Mouse (Mus musculus) testis, postnatal 14 days (tissue): Measurements from ENCODE around the gene Crlf1.

Experiments used
- DNase-seq: peaks from one replicate; pipeline ENCODE4 v3.0.0; 2021; ENCODE audit warnings: low spot score

Crlf1 gene

DNA sequence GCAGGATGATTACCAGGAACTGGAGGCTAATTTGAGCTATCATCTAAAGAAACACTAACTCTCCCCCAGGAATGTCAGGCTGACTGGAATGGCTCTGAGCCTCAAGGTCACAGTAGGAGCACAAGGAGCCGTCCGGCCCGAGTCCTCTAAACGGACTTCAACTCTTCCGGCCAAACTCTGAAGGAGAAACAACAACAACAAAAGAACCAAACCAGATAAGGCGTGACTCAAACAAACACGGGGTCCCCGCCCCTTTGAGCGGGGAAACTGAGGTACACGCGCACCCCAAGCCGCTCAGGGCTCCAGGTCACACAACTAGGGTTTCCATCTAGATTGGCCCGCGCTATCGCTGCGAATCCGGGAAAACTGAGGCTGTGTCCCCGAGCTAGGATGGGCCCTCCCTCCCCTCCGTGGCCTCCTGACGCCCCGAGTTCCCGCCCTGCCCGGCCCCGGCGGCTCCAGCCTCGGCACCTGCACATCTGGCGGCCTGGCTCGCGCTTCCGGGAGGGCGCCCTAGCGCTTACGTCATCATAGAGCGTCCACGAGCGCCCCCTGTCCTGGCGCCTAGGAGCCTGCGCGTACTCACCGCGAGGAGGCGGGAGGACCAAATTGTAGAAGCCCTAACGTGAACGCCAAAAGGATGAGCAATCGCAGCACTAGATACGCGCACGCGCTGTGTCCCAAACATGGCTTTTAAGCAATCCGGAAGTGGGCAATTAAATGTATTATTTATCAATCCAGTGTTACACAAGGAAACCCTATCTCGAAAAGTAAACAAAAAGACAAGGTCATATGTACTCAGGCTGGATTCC is 29.8 kb downstream of the Crlf1 start:
- peak; percentile 95 for DNase-seq

DNA sequence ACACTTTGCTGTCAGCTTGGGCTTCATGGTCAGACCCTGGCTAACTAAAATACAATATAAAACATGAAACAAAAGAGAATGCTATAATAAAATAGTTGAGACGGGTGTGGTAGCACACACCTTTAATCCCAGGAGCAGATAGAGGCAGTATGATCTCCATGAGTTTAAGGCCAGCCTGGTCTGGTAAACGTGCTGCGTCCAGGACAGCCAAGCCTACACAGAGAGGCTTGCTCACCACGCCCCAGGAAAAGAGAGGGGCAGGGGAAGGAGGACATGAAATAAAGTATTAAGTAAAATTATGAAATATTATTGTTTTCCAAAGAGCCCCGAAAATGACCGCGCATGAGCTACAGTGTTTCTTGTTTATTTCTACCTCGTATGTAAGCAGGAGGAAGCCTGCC is 34.2 kb downstream of the Crlf1 start:
- DNase-seq = no peak

DNA sequence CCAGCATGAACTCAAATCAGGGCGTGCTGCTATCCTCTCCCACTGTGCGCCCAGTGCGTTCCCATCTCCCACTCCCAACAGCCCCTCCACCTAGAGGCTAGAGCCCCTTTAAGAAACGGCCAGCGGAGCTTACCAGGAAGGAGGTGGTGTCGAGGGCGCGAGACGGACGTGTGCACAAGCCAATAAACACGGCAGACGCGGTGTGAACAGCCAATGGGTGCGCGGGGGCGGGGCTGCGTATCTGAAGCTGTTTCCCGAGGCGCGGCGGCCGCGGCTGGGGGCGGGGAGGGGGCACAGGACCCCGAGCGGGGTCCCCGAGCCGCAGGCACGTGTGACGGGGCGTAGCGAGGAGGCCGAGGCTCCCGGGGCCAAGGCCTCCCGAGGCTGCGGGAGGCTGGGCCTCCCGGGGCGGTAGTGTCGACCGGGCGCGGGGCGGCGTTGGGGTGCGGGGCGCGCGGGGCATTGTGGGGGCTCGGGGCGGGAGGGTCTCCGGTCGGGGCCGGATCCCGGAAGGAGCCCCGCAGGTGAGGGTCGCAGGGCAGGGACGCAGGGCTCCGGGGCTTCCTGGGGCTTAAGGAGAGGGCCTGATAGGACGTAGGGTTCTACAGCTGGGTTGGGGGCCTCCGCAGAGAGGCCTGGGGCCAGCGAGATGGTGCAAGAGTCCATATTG is 34.7 kb downstream of the Crlf1 start, which contains the start of the genes Fkbp8 and Kxd1:
Gene Fkbp8 (plus strand): TSS at position 213 of the 670 bp plus-strand sequence.
Gene Kxd1 (minus strand): TSS at position 445 of the 670 bp plus-strand sequence.
- DNase-seq = peak; percentile 97

- no peak for DNase-seq
These were observed 35.3 kb downstream of the Crlf1 start for GRCm38 (mm10) chr8:70528182-70528797.

DNA sequence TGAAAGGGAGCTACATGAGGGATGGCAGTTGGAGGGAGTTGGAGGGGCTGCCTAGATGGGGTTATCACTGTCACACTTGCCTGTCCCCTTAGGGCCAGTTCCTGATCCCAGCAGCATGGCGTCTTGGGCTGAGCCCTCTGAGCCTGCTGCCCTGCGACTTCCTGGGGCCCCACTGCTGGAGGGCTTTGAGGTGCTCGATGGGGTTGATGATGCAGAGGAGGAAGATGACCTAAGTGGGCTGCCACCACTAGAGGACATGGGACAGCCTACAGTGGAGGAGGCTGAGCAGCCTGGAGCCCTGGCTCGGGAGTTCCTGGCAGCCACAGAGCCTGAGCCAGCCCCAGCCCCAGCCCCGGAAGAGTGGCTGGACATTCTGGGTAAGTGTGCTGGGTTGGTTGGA is 36.3 kb downstream of the Crlf1 start:
- DNase-seq = no peak

DNA sequence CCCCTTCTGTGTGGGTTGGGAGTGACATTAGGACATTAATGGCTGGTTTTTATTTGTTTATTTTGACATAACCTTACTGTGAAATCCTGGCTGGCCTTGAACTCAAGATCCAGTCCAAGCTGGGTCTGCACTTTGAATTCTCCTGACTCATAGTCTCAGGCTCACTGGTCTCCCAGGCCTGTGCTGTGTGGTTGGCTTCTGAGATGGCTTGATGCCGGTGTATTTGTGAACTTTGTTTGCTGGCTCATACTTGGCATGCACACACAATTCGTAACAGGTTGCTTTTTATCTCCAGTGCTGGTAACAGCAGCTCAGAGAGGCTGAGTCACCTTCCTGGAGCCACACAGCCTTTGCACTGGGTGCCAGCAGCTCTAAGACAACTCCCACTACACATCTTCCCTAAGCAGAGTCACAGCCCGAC is 36.8 kb downstream of the Crlf1 start:
- no peak for DNase-seq

DNA sequence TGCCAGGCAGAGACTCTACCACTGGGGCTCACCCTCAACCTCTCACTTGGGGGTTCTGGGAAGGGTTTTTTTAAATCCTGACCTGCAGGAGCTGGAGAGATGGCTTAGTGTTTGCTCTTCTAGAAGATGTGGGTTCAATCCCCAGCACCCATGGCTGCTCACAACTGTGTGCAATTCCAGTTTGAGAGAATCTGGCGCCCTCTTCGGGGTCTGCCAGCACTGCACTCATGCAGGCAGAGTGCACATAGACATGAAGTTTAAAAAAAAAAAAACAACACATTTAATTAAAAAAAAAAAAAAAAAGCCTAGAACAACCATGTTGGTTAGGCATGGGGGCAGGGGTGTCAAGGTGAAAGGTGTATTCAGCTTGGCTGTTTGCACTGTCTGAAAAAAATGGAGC is 37.4 kb downstream of the Crlf1 start:
- no peak for DNase-seq

- DNase-seq = no peak
These were observed 41.3 kb downstream of the Crlf1 start for GRCm38 (mm10) chr8:70534281-70534680.

- no peak for DNase-seq
These were observed 42.3 kb downstream of the Crlf1 start for GRCm38 (mm10) chr8:70535221-70535620.

- no peak for DNase-seq
These were observed 42.7 kb downstream of the Crlf1 start for GRCm38 (mm10) chr8:70535701-70536100.

DNA sequence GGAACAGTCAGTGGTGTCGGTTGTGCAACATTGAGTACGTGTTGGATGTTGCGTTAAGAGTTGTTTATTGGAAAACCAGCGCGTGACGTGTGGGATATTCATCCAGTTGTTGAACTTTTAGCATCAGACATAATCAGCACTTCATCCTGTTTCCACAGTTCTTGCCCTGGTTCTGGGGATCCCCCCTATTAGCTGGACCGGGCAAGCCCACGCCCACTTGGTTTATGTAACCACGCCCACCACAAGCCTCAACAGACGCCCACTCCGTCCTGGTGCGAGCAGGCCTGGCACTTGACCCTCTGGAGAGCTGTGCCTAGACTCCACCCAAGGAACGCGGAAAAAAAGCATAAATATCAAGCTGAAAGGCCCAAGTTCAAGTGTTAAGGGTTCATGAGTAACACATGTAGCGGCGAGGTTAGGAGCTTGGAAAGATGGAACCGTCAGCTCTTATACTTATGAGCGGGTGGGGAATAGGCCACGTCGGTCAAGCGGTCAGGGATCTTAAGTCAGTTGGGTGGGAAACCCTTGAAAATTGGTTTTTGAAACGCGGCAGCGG is 45.1 kb downstream of the Crlf1 start:
- DNase-seq = peak; percentile 81

DNA sequence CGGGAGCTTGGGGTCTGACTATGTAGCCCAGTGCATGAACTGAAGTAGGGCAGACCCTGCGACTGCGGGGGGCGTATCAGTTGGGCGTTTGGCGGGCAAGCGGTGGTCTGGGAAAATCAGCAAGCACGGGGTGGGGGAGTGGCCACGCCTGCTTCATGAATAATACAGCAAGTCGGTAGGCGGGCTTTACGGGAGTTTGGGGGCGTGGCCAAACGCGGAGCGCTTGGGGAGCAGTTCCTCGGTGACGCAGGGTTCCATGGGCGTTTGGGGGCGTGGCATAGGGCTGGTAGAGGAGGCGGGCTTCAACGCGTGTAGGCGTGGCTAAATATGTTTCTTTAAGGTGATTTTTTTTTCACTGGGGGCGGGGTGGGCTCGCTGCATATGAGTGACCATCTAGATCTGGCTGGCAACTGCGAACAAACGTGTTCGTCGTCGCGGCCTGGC is 45.7 kb downstream of the Crlf1 start:
- peak; percentile 100 for DNase-seq

GRCm38 (mm10) chr8:70539077-70539813 is 46.3 kb downstream of the Crlf1 start, which contains the start of gene Ell:
Gene Ell (plus strand): TSS chr8:70539457.
- peak; percentile 99 for DNase-seq

DNA sequence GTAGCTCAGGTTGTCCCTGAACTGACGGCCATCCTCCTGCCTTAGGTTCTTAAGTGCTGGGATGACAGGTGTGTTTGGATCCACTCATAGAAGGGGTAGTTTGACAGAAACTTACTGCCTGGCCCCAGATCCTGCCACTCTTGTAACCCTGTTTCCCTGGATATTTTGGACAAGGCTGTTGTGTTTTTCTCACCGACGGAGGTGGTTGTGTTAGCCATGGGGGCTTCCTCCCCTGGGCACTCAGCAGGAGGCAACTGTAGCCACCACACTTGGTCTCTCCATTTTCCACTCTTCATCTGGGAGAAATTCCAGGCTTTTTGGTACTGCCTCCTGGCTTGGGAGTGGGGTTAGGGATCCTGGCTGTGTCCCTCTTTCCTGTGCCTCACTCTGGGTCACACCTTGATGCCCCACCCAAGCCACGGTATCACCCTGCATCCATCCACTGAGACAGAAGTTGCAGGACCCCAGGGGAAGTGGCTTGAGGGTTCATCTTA is 47.1 kb downstream of the Crlf1 start:
- no peak for DNase-seq

GRCm38 (mm10) chr8:70540507-70541071 is 47.6 kb downstream of the Crlf1 start:
- DNase-seq = no peak

GRCm38 (mm10) chr8:70541081-70541480 is 48.1 kb downstream of the Crlf1 start:
- DNase-seq = no peak

- no peak for DNase-seq
These were observed 51.3 kb downstream of the Crlf1 start for GRCm38 (mm10) chr8:70544200-70544687.

DNA sequence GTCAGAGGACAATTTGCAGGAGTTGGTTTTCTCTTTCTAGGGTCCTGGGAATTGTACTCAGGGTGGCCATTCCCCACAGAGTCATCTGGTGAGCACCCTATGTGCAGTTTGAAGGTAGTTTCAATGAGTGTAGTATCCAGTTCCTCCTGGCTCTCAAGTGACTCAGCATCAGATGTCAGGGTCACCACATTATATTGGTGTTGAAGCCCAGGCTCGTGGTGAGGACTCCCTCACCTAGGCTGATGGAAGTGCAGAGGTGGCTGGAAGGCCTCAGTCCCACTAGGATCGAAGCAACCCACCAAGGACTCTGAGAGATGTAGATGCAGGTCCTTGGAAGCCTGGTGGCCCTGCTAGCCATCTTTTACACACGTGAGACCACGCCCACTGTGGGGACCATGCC is 53.5 kb downstream of the Crlf1 start:
- DNase-seq = no peak

DNA sequence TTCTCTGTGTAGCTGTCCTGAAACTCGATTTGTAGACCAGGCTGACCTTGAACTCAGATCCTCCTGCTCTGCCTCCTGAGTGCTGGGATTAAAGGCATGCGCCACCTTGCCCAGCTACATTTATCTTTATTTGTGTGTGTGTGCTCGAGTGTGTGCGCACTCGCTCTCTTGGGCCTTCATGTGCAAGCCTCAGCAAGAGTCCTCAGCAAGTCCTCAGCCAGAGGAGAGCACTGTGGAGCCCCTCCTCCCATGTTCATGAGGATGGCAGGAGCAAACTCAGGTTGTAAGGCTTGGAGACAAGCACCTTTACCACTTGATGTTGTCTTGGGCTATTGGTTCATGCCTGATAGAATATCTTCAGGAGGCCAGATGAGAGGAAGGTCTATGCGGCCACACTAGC is 54.8 kb downstream of the Crlf1 start:
- DNase-seq = no peak

DNA sequence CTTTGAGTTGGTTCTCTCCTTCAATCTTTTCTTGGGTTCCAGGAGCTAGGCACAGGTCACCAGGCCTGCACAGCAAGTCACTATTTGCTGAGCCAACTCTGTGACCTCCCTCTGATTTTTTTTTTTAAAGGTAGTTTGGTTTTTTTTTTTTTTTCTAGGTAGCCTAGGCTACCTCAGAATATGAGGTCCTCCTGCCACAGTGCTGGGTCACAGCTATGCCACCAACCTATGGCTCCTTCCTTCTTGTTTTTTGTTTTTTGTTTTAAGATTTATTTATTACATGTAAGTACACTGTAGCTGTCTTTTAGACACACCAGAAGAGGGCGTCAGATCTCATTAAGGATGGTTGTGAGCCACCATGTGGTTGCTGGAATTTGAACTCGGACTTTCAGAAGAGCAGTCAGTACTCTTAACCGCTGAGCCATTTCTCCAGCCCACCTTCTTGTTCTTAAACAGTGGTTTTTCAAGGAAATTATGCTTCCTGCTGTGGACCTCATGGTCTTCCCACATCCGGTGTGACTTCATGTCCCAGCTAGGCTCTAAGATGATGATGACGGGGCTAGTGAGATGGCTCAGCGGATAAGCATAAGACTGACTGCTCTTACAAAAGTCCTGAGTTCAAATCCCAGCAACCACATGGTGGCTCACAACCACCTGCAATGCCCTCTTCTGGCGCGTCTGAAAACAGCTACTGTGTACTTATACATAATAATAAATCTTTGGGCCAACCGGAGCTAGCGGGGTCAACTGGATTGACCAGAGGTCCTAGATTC is 56.6 kb downstream of the Crlf1 start:
- DNase-seq = no peak
